Mouse (Mus musculus): ENCODE results near the gene Prap1. TPM values are rescaled to one million over a fixed set of nuclear protein-coding genes. Genes with fewer than 3 reads are reported as not detected.
A peak's percentile ranks its signal among the peaks of the same experiment; 100 is the strongest.

Gene Prap1
- polyA plus RNA-seq, 1 experiment from 2014 or later, result 4,267 TPM

GRCm38 (mm10) chr7:140116329-140117054, 23.3 kb downstream of the Prap1 start, which contains the start of gene Echs1:
Gene Echs1, minus strand, starts transcription at chr7:140116476.
- H3K27ac ChIP-seq (ENCODE audit: low read depth, low read length), result peak within 1 kb of the TSS; percentile 90
- H3K4me2 ChIP-seq (replicated peaks; ENCODE audit: low read depth), result peak within 1 kb of the TSS; percentile 88
- WGBS, result 4% methylated on average over 28 of the region's 28 CpGs
- no peaks in the 10 kb centered on the region for H3K4me1 ChIP-seq (replicated peaks; ENCODE audit: control insufficient read depth, insufficient read depth, low read length)
- peak; percentile 88 for ATAC-seq
- H3K9ac ChIP-seq (ENCODE audit: low read depth, low read length), result peak within 1 kb of the TSS; percentile 74
- no peaks in the 10 kb centered on the region for H3K27me3 ChIP-seq (replicated peaks; ENCODE audit: control insufficient read depth, insufficient read depth, low read length)
- H3K9me3 ChIP-seq (ENCODE audit: control insufficient read depth), result no peaks in the 10 kb centered on the region
- H3K4me3 ChIP-seq (ENCODE audit: low read depth, low read length), result peak within 1 kb of the TSS; percentile 76
- TF ChIP-seq CTCF (IDR thresholded peaks at IDR 0.05; ENCODE audit: low read depth), result no peak
- peaks cover 17% of the 10 kb centered on the region for H3K36me3 ChIP-seq (ENCODE audit: control insufficient read depth, insufficient read depth)

GRCm38 (mm10) chr7:140120484-140120883, 27.3 kb downstream of the Prap1 start:
- ATAC-seq, result no peak
- 96% methylated on average over 2 of the region's 2 CpGs for WGBS
- Histone ChIP-seq H3K4me3 (ENCODE audit: low read depth, low read length) (no peak overlapping the region), H3K9ac (ENCODE audit: low read depth, low read length) (no peak overlapping the region), H3K27me3 (replicated peaks; ENCODE audit: control insufficient read depth, insufficient read depth, low read length) (no peaks in the 10 kb centered on the region), H3K4me2 (replicated peaks; ENCODE audit: low read depth) (no peak overlapping the region), H3K36me3 (ENCODE audit: control insufficient read depth, insufficient read depth) (no peaks in the 10 kb centered on the region), H3K9me3 (ENCODE audit: control insufficient read depth) (no peaks in the 10 kb centered on the region), H3K4me1 (replicated peaks; ENCODE audit: control insufficient read depth, insufficient read depth, low read length) (no peaks in the 10 kb centered on the region), H3K27ac (ENCODE audit: low read depth, low read length) (no peak overlapping the region)
- no peak for TF ChIP-seq CTCF (IDR thresholded peaks at IDR 0.05; ENCODE audit: low read depth)

DNA sequence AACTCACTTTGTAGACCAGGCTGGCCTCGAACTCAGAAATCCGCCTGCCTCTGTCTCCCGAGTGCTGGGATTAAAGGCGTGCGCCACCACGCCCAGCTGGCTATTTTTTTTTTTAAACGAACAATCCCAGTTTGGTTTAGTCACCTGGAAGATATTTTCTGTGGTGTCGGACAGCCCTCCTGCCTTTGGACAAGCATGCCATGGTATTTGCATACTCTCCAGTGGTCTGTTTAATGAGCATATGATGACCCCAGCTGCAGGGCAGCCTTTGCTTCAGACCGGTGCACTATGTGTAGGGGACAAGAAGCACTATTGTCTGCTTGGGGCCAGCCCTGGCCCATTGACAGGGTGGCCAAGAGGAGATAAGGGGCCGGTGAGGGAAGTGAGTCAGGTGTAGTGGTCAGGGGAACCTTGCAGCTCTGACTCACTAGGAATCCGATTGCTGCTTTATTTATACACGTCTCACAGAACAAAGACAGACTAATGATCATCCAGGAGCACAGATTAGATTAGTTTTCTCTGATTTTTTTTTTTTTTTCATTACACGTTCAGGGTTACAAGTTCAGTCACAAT, 28.2 kb downstream of the Prap1 start:
- Histone ChIP-seq H3K27ac (ENCODE audit: low read depth, low read length) (no peak overlapping the region), H3K27me3 (replicated peaks; ENCODE audit: control insufficient read depth, insufficient read depth, low read length) (no peaks in the 10 kb centered on the region), H3K4me1 (replicated peaks; ENCODE audit: control insufficient read depth, insufficient read depth, low read length) (no peaks in the 10 kb centered on the region), H3K9ac (ENCODE audit: low read depth, low read length) (no peak overlapping the region), H3K4me2 (replicated peaks; ENCODE audit: low read depth) (no peak overlapping the region), H3K4me3 (ENCODE audit: low read depth, low read length) (no peak overlapping the region), H3K9me3 (ENCODE audit: control insufficient read depth) (no peaks in the 10 kb centered on the region), H3K36me3 (ENCODE audit: control insufficient read depth, insufficient read depth) (no peaks in the 10 kb centered on the region)
- no peak for TF ChIP-seq CTCF (IDR thresholded peaks at IDR 0.05; ENCODE audit: low read depth)
- peak; percentile 49 for ATAC-seq
- 49% methylated on average over 10 of the region's 13 CpGs for WGBS

- Histone ChIP-seq H3K9ac (ENCODE audit: low read depth, low read length) (no peak overlapping the region), H3K4me3 (ENCODE audit: low read depth, low read length) (no peak overlapping the region), H3K9me3 (ENCODE audit: control insufficient read depth) (no peaks in the 10 kb centered on the region), H3K36me3 (ENCODE audit: control insufficient read depth, insufficient read depth) (no peaks in the 10 kb centered on the region), H3K27ac (ENCODE audit: low read depth, low read length) (peak overlapping the region; percentile 60; the same call in 1 of the 2 replicates), H3K4me2 (replicated peaks; ENCODE audit: low read depth) (peak overlapping the region; percentile 18), H3K27me3 (replicated peaks; ENCODE audit: control insufficient read depth, insufficient read depth, low read length) (no peaks in the 10 kb centered on the region), H3K4me1 (replicated peaks; ENCODE audit: control insufficient read depth, insufficient read depth, low read length) (no peaks in the 10 kb centered on the region)
- no peak for TF ChIP-seq CTCF (IDR thresholded peaks at IDR 0.05; ENCODE audit: low read depth)
- ATAC-seq, result peak; percentile 34
- 19% methylated on average over 4 of the region's 4 CpGs for WGBS
Observed at GRCm38 (mm10) chr7:140122765-140123164, 29.6 kb downstream of the Prap1 start.

- ATAC-seq, result no peak
- Histone ChIP-seq H3K36me3 (ENCODE audit: control insufficient read depth, insufficient read depth) (peaks cover 4% of the 10 kb centered on the region; the same call in 1 of the 2 replicates), H3K27me3 (replicated peaks; ENCODE audit: control insufficient read depth, insufficient read depth, low read length) (no peaks in the 10 kb centered on the region), H3K4me3 (ENCODE audit: low read depth, low read length) (no peak overlapping the region), H3K9me3 (ENCODE audit: control insufficient read depth) (no peaks in the 10 kb centered on the region), H3K4me1 (replicated peaks; ENCODE audit: control insufficient read depth, insufficient read depth, low read length) (no peaks in the 10 kb centered on the region), H3K9ac (ENCODE audit: low read depth, low read length) (no peak overlapping the region), H3K27ac (ENCODE audit: low read depth, low read length) (no peak overlapping the region), H3K4me2 (replicated peaks; ENCODE audit: low read depth) (no peak overlapping the region)
- no peak for TF ChIP-seq CTCF (IDR thresholded peaks at IDR 0.05; ENCODE audit: low read depth)
- WGBS, result 98% methylated on average over 1 of the region's 1 CpGs
Observed at GRCm38 (mm10) chr7:140124382-140124781, 31.2 kb downstream of the Prap1 start.

DNA sequence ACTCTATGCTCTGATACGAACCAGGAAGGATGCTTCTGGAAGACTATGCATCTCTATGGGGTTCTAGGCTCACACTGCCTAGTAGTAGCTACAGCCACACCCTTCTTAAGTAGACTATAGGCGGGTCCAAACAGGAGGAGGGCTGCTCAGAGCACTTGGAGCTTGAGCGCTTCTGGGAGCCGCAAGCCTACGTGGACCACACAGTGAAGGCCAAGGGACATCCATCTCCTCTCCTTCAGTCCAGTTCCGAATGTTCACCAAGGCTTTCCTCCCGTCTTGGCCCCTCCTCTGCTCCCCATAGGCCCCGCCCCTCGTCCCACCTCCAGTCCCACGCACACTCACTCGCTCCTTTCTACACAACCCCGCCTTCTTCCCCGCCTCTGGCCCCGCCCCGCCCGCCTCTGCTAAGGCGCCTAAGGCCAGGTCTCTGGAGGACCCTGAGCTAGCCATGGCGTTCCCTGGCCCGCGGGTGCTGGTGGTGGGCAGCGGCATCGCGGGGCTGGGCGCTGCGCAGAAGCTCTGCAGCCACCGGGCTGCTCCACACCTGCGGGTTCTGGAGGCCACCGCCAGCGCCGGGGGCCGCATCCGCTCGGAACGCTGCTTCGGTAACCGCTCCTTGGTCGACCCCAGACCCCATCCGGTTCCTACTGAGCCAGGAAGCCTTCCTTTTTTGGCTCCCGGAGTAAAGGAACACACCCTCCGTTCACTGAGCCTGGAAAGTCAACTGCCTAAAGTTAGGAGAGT, 32.3 kb downstream of the Prap1 start:
- Histone ChIP-seq H3K4me3 (ENCODE audit: low read depth, low read length) (peak overlapping the region; percentile 89), H3K36me3 (ENCODE audit: control insufficient read depth, insufficient read depth) (peaks cover 14% of the 10 kb centered on the region), H3K4me2 (replicated peaks; ENCODE audit: low read depth) (peak overlapping the region; percentile 90), H3K4me1 (replicated peaks; ENCODE audit: control insufficient read depth, insufficient read depth, low read length) (no peaks in the 10 kb centered on the region), H3K27ac (ENCODE audit: low read depth, low read length) (peak overlapping the region; percentile 50; the same call in 1 of the 2 replicates), H3K9ac (ENCODE audit: low read depth, low read length) (peak overlapping the region; percentile 87), H3K9me3 (ENCODE audit: control insufficient read depth) (no peaks in the 10 kb centered on the region), H3K27me3 (replicated peaks; ENCODE audit: control insufficient read depth, insufficient read depth, low read length) (no peaks in the 10 kb centered on the region)
- TF ChIP-seq CTCF (IDR thresholded peaks at IDR 0.05; ENCODE audit: low read depth), result no peak
- ATAC-seq, result peak; percentile 90
- WGBS, result under 1% methylated on average over 39 of the region's 40 CpGs

All from intestine, postnatal 0 days (tissue).